Mouse (Mus musculus) subcutaneous adipose tissue, adult 2 months (tissue): ENCODE data around the gene C1qtnf4. TPM values are rescaled to one million over a fixed set of nuclear protein-coding genes. Genes with fewer than 3 reads are reported as not detected.

Experiments used
- polyA plus RNA-seq: library from polyadenylated mRNA; depleted of rRNA; stranded (reverse); fragments of >200 nt; gene quantifications from 2 replicates; pipeline ENCODE4 v1.2.3, GENCODE M21; 2012; ENCODE audit warnings: low replicate concordance; rRNA removed

Gene C1qtnf4
- polyA plus RNA-seq: 0.75 and 7.3 TPM in 2 replicates

DNA sequence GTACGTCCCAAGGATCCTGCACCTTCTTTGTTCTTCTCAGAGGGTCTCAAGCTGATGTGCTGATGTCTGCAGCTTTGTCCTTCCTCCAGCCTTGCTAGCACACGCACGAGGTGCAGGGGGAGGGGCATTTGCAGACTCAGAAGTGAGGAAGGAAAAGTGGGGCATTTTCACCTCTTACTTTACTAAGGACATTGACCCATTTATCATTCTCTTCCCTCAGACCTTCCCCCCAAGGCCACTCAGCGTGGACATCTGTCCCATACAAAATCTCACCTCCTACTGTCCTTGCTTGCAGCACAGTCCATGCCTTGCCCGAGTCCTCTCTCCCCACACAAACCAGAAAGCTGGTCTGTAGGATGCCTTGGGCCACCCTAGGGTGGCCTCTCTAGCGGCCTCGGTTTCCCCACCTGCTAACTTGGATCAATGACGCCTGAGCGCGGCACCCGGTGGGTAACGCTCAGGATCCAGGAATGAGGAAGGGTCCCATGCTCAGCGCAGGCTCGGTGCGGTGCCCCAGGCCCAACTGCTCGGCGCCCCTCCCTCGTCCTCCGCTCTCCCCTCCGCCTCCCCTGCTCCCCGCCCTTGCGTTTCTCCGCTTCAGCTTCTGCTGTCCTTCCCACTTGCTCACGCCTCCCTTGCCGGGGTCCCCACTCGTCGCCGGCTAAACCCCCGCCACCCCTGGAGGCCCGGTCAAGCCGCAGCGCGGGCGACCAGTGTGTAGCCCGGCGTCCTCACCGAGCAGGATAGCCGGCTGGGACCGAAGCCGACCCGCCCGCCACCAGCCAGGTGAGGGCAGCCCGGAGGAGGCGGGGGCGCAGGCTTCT, at the start of gene C1qtnf4:
C1qtnf4 (plus strand) TSS at position 643 of the 824 bp plus-strand sequence.

DNA sequence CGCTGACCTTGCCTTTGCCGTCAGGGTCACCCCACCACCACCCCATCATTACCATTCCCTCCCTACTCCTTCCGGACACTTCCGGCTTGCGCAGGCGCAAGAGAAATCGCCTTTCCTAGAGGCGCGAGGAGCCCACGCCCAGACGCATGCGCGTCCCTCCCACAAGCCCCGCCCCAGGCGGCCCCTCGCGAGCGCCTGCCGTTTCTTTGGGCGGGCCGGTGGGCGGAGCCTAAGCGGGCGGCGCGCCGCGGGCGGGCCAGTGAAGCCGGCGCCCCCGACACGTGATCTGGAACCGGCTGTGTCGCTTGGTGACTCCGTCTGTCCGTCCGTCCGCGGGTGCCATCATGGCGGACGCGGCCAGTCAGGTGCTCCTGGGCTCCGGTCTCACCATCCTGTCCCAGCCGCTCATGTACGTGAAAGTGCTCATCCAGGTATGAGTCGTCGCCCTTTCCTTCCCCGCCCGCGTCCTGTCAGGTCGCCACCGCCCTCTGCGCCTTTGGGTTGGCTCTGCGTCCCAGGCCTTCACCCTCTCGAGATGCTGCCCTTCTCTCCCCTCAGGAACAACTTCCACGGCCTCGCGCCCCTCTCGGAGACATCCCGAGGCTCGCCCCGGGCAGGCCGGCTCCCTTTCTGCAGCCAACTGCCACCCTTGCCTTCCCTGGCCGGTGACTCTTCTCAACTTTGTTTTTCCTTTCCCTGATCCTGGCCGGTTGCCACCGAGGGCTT, 38.5 kb upstream of the C1qtnf4 start, which contains the start of gene Mtch2:
Mtch2 (plus strand) TSS at position 201 of the 726 bp plus-strand sequence.

DNA sequence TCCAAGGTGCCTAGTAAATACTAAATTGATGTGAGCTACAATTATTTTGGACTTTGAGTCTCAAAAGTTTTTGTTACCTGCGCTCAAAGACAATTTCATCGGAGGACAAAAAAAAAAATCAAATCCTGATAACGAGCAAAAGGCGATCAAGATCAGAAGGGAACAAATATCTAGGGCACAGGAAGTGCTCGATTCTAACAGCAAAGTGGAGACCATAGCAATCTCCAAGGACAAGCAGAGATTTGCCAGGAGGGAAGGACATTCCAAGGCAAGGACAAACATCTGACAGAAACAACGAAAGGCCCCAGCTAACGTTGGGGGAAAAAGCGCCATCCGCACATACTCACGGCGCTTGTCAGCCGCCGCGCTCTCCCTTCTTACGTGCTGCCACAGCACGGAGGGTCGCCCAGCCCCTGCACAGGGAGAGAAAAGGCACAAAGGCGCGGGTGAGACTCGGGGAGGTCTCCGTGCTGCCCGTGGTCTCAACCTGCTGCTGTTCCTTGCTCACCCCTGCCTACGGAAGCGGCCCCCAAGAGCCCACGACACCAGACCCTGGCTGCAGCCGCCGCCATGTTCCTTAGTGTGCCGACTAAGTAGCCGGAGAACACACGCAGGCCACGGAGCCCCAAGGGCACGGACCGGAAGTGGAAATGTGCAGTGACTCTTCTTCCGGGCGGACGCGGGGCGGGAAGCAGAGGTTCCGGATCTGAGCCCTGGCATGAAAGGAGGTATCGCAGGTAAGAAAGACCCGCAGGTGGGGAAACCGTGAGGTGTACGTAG, 18.6 kb downstream of the C1qtnf4 start, which contains the start of the genes Kbtbd4 and Ndufs3:
Kbtbd4 (plus strand) TSS at position 665 of the 780 bp plus-strand sequence.
Ndufs3 (minus strand) TSS at position 752 of the 780 bp plus-strand sequence.

Other genes starting within 250 kb of the C1qtnf4 start
- 8.4 and 12.9 TPM in 2 replicates for gene Nup160, start 208.6 kb upstream of the C1qtnf4 start, polyA plus RNA-seq
- gene Fnbp4, start 140.5 kb upstream of the C1qtnf4 start, polyA plus RNA-seq: 26.5 and 47.8 TPM in 2 replicates
- gene Agbl2, start 103.1 kb upstream of the C1qtnf4 start, polyA plus RNA-seq: 0.43 and 0.99 TPM in 2 replicates
- 145 and 253 TPM in 2 replicates for gene Mtch2, start 38.7 kb upstream of the C1qtnf4 start, polyA plus RNA-seq
- gene Kbtbd4, start 18.9 kb downstream of the C1qtnf4 start, polyA plus RNA-seq: 19.5 and 20.9 TPM in 2 replicates
- 224 and 304 TPM in 2 replicates for gene Ndufs3, start 19.0 kb downstream of the C1qtnf4 start, polyA plus RNA-seq
- 35.7 and 60.4 TPM in 2 replicates for gene Celf1, start 54.5 kb downstream of the C1qtnf4 start, polyA plus RNA-seq
- 0.96 and 1.6 TPM in 2 replicates for gene Rapsn, start 149.8 kb downstream of the C1qtnf4 start, polyA plus RNA-seq
- 103 and 111 TPM in 2 replicates for gene Psmc3, start 168.1 kb downstream of the C1qtnf4 start, polyA plus RNA-seq
- 93.3 and 95.5 TPM in 2 replicates for gene Slc39a13, start 184.6 kb downstream of the C1qtnf4 start, polyA plus RNA-seq
- gene Spi1, start 196.5 kb downstream of the C1qtnf4 start, polyA plus RNA-seq: 43.6 and 58.8 TPM in 2 replicates
- gene Mybpc3, start 232.3 kb downstream of the C1qtnf4 start, polyA plus RNA-seq: 0.05 and 0.06 TPM in 2 replicates